Mouse (Mus musculus) central nervous system, embryonic 14 days (tissue): Measurements from ENCODE around the gene Samd15. TPM values are rescaled to one million over a fixed set of nuclear protein-coding genes. Genes with fewer than 3 reads are reported as not detected.

Source experiments
- polyA plus RNA-seq: library from polyadenylated mRNA; depleted of rRNA; stranded (reverse); fragments of >200 nt; gene quantifications from 2 replicates; pipeline ENCODE4 v1.2.3, GENCODE M21; 2012; rRNA removed

Gene Samd15
- polyA plus RNA-seq, result 1.2 and 1.7 TPM in 2 replicates

DNA sequence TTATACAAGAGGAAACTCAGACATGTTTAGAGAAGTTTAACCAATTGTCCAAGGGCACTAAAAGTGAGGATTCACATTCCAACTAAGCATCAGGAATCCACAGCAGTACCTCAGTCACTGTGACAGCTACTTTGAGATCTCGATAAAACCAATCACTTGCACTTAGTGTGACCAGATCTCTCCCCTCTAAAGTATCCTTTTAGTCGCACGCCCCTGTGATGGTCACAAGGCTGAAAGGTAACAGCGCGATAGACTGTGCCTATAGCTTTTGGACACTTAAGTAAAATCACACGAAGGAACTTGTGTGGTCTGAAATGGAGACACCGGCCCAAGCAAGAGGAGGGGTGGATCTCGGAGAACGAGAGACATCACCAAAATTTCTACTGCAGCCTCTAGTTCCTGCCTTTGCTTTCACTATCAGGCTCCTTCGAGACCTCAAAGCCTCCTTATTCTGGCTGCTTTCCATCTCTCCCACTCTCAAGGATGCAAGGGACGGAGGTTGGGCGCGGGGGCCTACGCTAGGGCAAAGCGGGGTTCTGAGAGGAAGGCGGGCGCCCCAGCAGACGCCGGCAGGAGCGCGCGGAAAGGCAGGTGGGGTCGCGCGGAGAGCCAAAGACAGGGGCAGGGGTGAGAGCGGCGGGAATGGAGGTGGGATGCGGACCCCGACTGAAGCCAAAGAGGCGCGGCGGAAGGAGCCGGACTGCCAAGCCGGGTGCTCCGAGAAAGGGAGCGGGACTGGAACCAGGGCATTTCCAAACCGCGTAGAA, at the start of gene Samd15:
Gene Samd15 (plus strand): TSS at position 518 of the 767 bp plus-strand sequence.

DNA sequence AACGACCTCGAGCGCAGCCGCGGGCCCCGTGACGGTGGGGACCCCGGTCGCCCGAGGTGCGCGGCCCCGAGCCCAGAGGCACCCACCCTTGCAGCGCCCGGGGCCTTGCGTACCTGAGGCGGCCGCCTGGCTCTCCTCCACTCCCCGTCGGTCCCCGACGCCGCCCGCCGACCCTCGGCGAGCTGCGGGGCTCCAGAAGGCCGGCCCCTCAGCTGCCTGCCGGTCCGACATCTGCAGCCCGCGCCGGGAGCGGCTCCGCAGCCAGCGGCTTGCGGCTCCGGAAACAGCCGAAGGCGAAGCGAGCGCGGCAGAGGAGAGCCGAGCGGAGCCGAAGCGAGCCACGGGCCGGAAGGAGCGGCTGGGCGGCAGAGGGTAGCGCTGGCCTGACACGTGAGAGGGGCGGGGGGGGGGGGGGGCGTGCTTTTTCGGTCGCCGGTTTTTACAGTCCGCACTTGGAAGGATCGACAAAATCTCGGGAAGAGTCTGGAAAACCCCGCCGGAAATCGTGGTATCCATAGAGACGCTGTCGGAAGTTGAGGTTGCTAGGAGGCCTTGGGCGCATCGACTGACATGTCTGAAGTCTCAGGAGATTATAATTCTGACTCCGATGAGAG, 557 bp downstream of the Samd15 start, which contains the start of gene Tmed8:
Gene Tmed8 (minus strand): TSS at position 482 of the 614 bp plus-strand sequence.

DNA sequence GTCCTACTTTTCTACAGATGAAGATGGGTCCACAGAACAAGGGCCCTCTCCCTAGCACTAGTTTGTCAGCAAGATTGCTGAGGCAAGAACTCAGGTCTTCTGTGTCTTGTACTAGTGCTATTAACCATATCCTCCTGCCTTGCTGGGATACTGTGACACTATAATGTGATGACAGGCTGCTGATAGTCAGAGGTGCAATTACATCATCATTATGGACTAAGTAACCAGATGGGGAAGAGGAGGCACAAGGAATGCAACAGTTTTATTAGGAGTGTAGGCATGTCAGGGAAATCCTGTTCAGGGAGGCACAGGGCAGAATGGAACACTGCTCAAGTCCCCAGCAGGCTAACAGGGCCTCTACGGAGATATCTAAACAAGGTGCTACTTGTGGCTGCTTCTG, 39.1 kb downstream of the Samd15 start, which contains the start of gene Noxred1:
Gene Noxred1 (minus strand): TSS at position 101 of the 400 bp plus-strand sequence.

Other genes starting within 250 kb of the Samd15 start
- 7.7 and 11.5 TPM in 2 replicates for gene Zdhhc22, start 209.3 kb upstream of the Samd15 start, polyA plus RNA-seq
- gene Tmem63c, start 178.4 kb upstream of the Samd15 start, polyA plus RNA-seq, result 14.6 and 14.9 TPM in 2 replicates
- gene Ngb, start 97.2 kb upstream of the Samd15 start, polyA plus RNA-seq, result 1.4 and 1.7 TPM in 2 replicates
- gene Gstz1, start 52.6 kb upstream of the Samd15 start, polyA plus RNA-seq, result 58.5 and 60.3 TPM in 2 replicates
- gene Pomt2, start 51.8 kb upstream of the Samd15 start, polyA plus RNA-seq, result 14.7 and 17.4 TPM in 2 replicates
- 10.1 and 10.5 TPM in 2 replicates for gene Tmed8, start 731 bp downstream of the Samd15 start, polyA plus RNA-seq
- gene Noxred1, start 39.0 kb downstream of the Samd15 start, polyA plus RNA-seq, result 2.4 and 4.0 TPM in 2 replicates
- 57.9 and 68.4 TPM in 2 replicates for gene Vipas39, start 66.5 kb downstream of the Samd15 start, polyA plus RNA-seq
- 199 and 202 TPM in 2 replicates for gene Ahsa1, start 66.8 kb downstream of the Samd15 start, polyA plus RNA-seq
- gene Ism2, start 100.0 kb downstream of the Samd15 start, polyA plus RNA-seq, result 1.0 and 1.1 TPM in 2 replicates
- gene Sptlc2, start 188.6 kb downstream of the Samd15 start, polyA plus RNA-seq, result 35.9 and 37.6 TPM in 2 replicates
- 83.3 and 98.6 TPM in 2 replicates for gene Slirp, start 244.2 kb downstream of the Samd15 start, polyA plus RNA-seq
- gene Alkbh1, start 244.3 kb downstream of the Samd15 start, polyA plus RNA-seq, result 33.1 and 41.4 TPM in 2 replicates